Mouse (Mus musculus) embryonic stem cell, embryonic (primary cell): ENCODE results near the gene Rasip1.

Source experiments
- CTCF ChIA-PET, 4 experiments: fragments of 300-600 bp in 2 of 4; fragments of 350-600 bp in 2 of 4; sonication (Branson Sonifier 250); formaldehyde crosslinking; loops; one replicate each; lab custom pipeline; 2022; ENCODE audit warnings: inconsistent platforms in 2 of 4; lab: Charles Lee
- POLR2A ChIA-PET, 4 experiments: fragments of 300-600 bp in 2 of 4; fragments of 350-600 bp in 2 of 4; sonication (Branson Sonifier 250); formaldehyde crosslinking; loops; one replicate each; lab custom pipeline; 2022; ENCODE audit warnings: antibody characterized with exemption in 4 of 4, inconsistent platforms in 1 of 4; lab: Charles Lee

Rasip1 gene

GRCm38 (mm10) chr7:45634946-45635681 lies 7.8 kb downstream of the Rasip1 start:
- POLR2A ChIA-PET = interaction anchor here in 3 of 4 experiments (0.6 to 5.2 kb wide), 16 partner anchors 8 to 1231 kb away, joined by 3 to 41 read pairs (median 4); partner anchors contain the start of genes Sphk2 (in 2 of the 3), Fut1 (in 1 of the 3) and Rasip1 (in 1 of the 3)
- CTCF ChIA-PET = interaction anchor here in 2 of 4 experiments (0.5 to 1.9 kb wide), 2 partner anchors 48 to 120 kb away, joined by 3 to 4 read pairs; no protein-coding TSS in a partner anchor

DNA sequence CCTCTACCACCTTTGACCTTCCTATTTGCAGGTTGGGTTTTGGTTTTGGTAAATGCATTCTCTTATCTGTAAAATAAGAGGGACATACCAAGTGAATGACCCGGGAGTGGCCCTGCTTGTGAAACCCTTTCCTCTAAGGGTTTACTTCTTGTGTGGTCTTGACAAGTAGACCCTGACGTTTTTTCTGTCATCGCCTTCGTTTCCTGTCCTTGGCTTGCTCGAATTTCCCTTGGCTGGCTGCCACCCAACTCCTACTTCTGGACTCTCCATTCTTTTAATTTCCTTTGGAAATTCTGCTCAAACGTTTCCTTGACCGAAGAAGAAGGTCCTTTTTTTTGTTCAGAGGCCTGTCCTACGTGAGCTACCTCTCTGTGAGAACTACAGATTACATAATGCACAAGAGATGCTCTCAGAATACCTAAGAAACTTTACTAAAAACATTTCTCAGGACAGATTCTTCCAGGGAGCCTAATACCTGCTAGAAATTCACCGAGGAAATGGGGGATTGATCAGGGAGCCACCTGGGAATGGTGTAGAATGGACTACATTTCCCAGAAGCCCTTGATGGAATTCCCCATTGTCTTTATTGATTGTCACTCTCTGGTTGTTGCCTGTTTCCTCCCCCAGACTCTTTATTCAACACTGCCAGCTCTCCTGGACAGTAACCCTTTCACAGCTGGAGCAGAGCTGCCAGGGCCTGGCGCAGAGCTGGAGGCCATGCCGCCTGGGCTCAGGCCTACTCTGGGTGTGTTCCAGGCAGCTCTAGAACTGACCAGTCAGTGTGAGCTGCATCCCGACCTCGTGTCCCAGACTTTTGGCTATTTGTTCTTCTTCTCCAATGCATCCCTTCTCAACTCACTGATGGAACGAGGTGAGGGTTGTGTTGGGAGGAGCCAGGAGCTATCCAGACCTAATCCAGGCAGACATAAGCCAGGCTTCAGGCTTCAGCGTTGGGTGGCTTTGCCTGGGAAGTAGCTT lies 8.7 kb downstream of the Rasip1 start:
- CTCF ChIA-PET = interaction anchor here in 3 of 4 experiments (0.6 to 1.6 kb wide), 3 partner anchors 47 to 219 kb away, joined by 5 to 7 read pairs (median 5); no protein-coding TSS in a partner anchor

DNA sequence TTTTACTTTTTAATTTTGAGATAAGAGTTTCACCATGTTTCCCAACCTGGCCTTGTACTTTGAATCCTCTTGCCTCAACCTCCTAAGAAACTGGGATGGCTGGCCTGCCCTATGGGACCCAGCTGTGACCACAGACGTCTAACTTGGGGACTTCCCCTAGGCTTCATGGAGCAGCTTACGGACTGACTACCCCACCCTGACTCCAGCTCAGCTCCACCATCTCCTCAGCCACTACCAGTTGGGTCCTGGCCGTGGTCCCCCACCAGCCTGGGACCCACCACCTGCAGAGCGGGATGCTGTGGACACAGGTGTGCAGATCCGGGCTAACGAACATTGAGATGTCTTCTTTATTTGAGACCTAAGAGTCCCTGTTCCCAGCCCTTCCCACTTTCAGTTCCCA lies 10.4 kb downstream of the Rasip1 start:
- ChIA-PET CTCF (interaction anchor here in 3 of 4 experiments (0.5 to 1.5 kb wide), 5 partner anchors 9 to 188 kb away, joined by 3 to 9 read pairs (median 5); no protein-coding TSS in a partner anchor), POLR2A (interaction anchor here in 3 of 4 experiments (0.5 to 5.2 kb wide), 16 partner anchors 9 to 294 kb away, joined by 3 to 28 read pairs (median 6); partner anchors contain the start of genes Ftl1 (in 1 of the 3), Fut1 (in 1 of the 3), Ppfia3 (in 1 of the 3) and Rasip1 (in 1 of the 3))

More for the DNA sequence above, 8.7 kb downstream of the Rasip1 start:
- POLR2A ChIA-PET = interaction anchor here in 3 of 4 experiments (0.5 to 5.2 kb wide), 23 partner anchors 7 to 295 kb away, joined by 3 to 41 read pairs (median 3); partner anchors contain the start of genes Fut1 (in 2 of the 3), Sphk2 (in 2 of the 3), Cyth2 (in 1 of the 3) and Fam83e (in 1 of the 3)

DNA sequence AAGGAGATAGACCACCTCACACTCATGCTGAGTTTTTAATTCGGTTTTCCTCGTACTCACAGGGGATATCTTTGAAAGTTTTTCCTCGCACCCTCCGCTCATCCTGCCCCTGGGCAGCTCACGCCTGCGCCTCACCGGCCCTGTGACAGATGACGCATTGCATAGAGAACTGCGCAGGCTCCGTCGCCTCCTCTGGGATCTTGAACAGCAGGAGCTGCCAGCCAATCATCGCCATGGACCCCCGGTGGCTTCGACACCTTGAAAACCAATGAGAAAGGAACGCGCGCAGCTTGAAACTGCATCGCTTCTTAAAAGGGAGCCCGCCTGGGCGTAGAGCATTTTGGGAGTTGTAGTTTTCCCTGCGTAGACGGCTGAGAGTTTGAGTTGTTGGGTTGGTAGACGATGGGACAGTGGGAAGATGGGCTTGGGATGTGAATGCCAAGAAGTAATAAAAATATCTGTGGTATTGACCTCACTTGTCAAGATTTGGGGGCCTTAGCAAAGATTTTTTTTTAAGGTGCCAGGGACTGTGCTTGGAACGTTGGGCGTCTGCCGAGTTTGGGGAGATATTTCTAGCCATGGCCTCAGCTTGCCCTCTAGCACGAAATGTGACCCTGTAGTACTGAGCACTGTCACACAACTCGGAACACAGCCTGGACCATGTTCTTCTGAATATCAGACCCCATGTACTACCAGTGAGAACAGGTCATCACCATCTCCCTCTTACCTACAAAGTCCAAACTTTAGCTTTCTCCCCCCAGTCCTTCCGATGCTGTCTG lies 11.5 kb downstream of the Rasip1 start:
- ChIA-PET POLR2A (interaction anchor here (0.7 to 4.6 kb wide), 46 partner anchors 8 to 669 kb away, joined by 3 to 46 read pairs (median 4); partner anchors contain the start of genes Rasip1 (in 3 of the 4), Fam83e (in 2 of the 4), Sphk2 (in 2 of the 4) and Aldh16a1 (in 1 of the 4)), CTCF (interaction anchor here (0.5 to 1.6 kb wide), 16 partner anchors 9 to 204 kb away, joined by 3 to 12 read pairs (median 4); partner anchors contain the start of gene Gys1 (in 1 of the 4))

GRCm38 (mm10) chr7:45639561-45640027 lies 12.3 kb downstream of the Rasip1 start, which contains the start of gene Mamstr:
TSS of gene Mamstr (plus strand) at chr7:45639977.
- ChIA-PET POLR2A (interaction anchor here (0.6 to 4.6 kb wide), 22 partner anchors 9 to 609 kb away, joined by 3 to 46 read pairs (median 5); partner anchors contain the start of genes Rasip1 (in 3 of the 4), Fam83e (in 2 of the 4), Sphk2 (in 2 of the 4) and Aldh16a1 (in 1 of the 4)), CTCF (interaction anchor here in 2 of 4 experiments (0.6 to 1.6 kb wide), 4 partner anchors 11 to 211 kb away, joined by 3 to 12 read pairs (median 6); no protein-coding TSS in a partner anchor)

DNA sequence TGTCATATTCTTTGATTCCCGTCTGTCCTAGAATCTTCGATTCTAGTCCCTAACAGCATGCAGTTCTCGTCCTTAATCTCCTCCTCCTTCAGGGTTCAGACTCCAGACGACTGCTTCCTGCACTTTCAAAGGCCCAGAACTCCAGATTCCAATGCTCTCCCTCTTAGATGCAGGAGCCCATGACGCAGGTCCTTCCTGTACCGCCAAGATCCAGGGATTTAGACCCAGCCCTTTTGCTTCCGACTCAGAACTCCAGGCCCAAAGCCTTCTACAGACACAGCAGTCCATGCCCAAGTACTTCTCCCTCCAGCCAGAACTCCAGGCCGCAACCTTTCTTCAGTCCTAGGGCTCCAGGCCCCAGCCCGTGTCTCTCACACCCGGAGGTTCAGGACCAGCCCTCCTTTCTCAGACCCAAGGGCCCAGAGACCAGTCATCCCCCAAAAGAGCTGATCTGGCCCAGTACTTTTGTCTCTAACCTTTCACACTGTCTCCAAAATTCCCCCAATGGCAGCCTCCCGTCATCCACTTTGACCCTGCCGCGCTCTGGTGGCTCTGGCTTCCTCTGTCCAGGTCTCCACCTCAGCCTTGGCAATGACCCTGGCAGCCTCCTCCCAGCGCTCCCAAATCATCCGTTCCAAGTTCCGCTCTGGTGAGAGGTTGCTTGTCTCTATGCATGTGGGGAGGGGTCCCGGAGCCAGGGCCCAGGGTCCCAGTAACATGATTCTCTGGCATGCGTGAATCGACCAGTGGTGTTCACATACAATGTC lies 13.1 kb downstream of the Rasip1 start:
- CTCF ChIA-PET = no interaction called here
- POLR2A ChIA-PET = interaction anchor here in 3 of 4 experiments (0.7 to 4.9 kb wide), 8 partner anchors 10 to 176 kb away, joined by 3 to 46 read pairs (median 8); partner anchors contain the start of genes Rasip1 (in 3 of the 3) and Fut1 (in 1 of the 3)

GRCm38 (mm10) chr7:45641391-45642040 lies 14.2 kb downstream of the Rasip1 start:
- ChIA-PET POLR2A (interaction anchor here in 3 of 4 experiments (0.7 to 6.6 kb wide), 17 partner anchors 8 to 184 kb away, joined by 3 to 71 read pairs (median 4); partner anchors contain the start of genes Rasip1 (in 2 of the 3), Bcat2 (in 1 of the 3), Ftl1 (in 1 of the 3) and Fut1 (in 1 of the 3)), CTCF (interaction anchor here in 1 of 4 experiments (0.6 kb wide), 1 partner anchor 11 kb away, joined by 4 read pairs; no protein-coding TSS in a partner anchor)

DNA sequence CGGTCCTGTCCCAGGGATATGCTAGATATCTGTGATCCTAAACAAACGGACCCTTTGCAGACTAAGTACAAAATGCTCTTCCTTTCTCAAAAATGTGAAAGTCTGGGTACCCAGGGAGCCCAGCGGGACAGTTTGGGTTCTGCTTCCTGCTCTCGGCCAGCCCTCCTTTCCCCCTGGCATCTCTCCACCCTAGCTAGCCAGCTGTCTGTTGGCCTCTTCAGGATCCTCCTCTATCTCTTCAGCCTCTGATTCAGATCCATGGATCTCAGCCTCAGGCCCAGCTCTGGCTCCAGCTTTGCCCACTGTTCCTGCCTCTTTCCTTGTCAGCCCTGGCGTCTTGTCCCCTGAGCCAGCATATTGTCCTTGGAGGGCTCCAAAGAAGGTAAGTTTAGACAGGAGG lies 14.8 kb downstream of the Rasip1 start:
- ChIA-PET POLR2A (interaction anchor here in 3 of 4 experiments (0.7 to 6.6 kb wide), 16 partner anchors 8 to 185 kb away, joined by 3 to 71 read pairs (median 4); partner anchors contain the start of genes Rasip1 (in 2 of the 3), Bcat2 (in 1 of the 3), Ftl1 (in 1 of the 3) and Fut1 (in 1 of the 3)), CTCF (no interaction called here)

DNA sequence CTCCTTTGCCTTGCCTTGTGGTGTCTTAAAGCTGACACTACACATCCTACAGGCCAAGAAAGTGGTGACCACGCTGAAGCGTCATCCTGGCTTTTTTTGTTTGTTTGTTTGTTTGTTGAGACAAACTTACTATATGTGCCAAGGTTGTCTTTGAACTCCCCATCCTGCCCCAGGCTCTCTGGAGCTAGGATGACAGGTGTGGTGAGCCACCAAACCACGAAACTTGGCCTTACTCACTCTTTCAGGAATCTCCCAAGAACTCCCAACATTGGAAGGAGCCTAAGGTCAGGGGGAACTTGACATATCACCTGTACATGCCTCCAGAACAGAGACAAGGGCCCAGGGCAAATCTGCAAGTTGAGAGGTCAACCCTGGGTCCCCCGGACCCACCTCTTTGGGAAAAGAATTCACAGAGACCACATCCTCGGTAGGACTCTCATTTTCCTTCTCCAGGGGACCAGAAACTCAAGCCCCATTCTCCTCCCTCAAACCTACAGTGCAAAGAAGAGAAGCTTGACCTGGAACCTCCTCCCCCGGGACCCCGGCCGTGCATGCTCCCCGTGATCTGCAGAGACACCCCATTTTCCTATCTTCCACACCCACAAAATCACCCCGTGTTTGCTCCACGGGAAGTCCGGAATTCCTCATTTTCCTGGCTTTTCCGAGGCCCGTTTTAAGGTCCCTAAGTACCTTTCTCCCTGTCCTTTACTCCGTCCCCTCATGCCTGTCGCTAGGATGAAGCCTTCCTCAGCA lies 15.4 kb downstream of the Rasip1 start:
- ChIA-PET POLR2A (interaction anchor here (0.6 to 6.6 kb wide), 58 partner anchors 9 to 1155 kb away, joined by 3 to 71 read pairs (median 6); partner anchors contain the start of genes Dbp (in 2 of the 4), Fut2 (in 2 of the 4), Plekha4 (in 2 of the 4) and Ppp1r15a (in 2 of the 4)), CTCF (interaction anchor here (0.6 to 3.6 kb wide), 10 partner anchors 10 to 342 kb away, joined by 3 to 33 read pairs (median 6); partner anchors contain the start of gene Ntn5 (in 1 of the 4))

DNA sequence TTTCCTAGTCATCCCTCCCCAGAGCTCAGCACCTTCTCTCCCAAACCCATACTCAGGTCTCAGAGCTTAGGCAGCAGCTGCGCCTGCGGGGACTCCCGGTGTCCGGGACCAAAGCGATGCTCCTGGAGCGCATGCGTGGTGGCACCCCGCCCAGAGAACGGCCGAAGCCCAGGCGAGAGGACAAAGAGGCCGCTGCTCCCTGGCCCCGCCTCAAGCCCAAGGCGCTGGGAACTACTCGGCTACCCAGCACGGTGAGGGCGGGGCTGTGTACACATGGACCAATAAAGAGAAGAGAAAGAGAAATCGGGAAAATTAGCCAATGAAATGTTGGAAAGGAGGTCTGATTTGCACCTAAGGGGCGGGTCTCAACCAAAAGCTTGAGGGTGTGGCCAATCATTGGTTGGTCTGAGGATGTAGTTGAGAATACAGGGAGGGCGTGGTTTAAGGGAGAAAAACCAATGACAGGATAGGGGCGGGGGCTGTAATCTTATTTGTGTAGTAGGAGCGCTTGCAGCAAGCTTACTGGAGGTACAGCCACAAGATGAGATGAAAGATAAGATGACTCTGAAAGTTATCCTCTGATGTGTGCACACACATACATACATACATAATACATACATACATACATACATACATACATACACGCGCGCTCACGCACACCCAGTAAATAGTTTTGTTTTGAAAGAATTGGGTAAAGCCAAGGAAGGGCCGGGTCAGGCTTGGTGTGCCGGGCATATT lies 16.3 kb downstream of the Rasip1 start:
- ChIA-PET POLR2A (interaction anchor here (0.6 to 6.6 kb wide), 121 partner anchors 8 to 691 kb away, joined by 3 to 71 read pairs (median 4); partner anchors contain the start of genes Dbp (in 3 of the 4), Ftl1 (in 3 of the 4), Rasip1 (in 3 of the 4) and Sphk2 (in 3 of the 4)), CTCF (interaction anchor here (0.6 to 3.6 kb wide), 28 partner anchors 10 to 343 kb away, joined by 3 to 33 read pairs (median 4); partner anchors contain the start of genes Gys1 (in 2 of the 4) and Ntn5 (in 1 of the 4))

DNA sequence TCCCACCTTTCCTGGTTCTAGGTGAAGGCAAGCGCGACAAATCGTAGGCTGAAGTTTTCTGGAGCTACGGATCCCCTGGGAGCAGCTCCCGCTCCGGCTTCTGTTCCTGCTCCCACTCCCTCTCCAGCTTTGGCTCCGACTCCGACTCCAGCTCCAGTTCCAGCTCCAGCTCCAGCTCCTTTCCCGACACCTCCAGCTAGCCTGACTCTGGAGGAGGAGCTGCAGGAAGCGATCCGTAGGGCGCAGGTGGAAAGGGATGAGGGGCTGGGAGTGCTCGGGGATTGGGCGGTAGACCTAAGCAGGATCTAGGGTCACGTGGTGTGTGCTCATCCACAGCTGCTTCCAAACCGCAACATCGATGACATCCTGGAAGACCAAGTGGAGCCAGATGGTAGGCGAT lies 16.9 kb downstream of the Rasip1 start:
- ChIA-PET POLR2A (interaction anchor here (0.6 to 6.6 kb wide), 108 partner anchors 9 to 691 kb away, joined by 3 to 71 read pairs (median 5); partner anchors contain the start of genes Dbp (in 3 of the 4), Ftl1 (in 3 of the 4), Rasip1 (in 3 of the 4) and Sphk2 (in 3 of the 4)), CTCF (interaction anchor here (0.6 to 3.6 kb wide), 24 partner anchors 9 to 343 kb away, joined by 3 to 33 read pairs (median 4); partner anchors contain the start of genes Gys1 (in 1 of the 4) and Ntn5 (in 1 of the 4))

GRCm38 (mm10) chr7:45644872-45645590 lies 17.7 kb downstream of the Rasip1 start:
- ChIA-PET POLR2A (interaction anchor here (0.5 to 6.6 kb wide), 55 partner anchors 8 to 620 kb away, joined by 3 to 71 read pairs (median 7); partner anchors contain the start of genes Rasip1 (in 3 of the 4), Fut1 (in 2 of the 4), Fut2 (in 2 of the 4) and Sphk2 (in 2 of the 4)), CTCF (interaction anchor here in 3 of 4 experiments (0.6 to 3.6 kb wide), 7 partner anchors 12 to 155 kb away, joined by 3 to 33 read pairs (median 7); partner anchors contain the start of gene Ntn5 (in 1 of the 3))
